Mouse (Mus musculus) MEL (cell line): ENCODE measurements at regions not wholly inside any gene's neighbourhood (a gene's known extent, or its start where the extent isn't known, plus 50 kb on each side); places are given as distances from the start of the nearest gene placed in this dataset.

Source experiments
- CTCF ChIP-seq, 3 experiments: IDR thresholded peaks in 2 of 3; conservative IDR thresholded peaks in 1 of 3; 2 replicates each; pipeline ENCODE4 v1.5.1; 2011 to 2012; ENCODE audit warnings: low read length in 3 of 3, low read depth in 2 of 3, mild to moderate bottlenecking in 2 of 3, improper control_type of control experiment in 1 of 3, inconsistent platforms in 1 of 3, mixed read lengths in 1 of 3, moderate library complexity in 1 of 3; ENCODE audit not compliant: control insufficient read depth in 1 of 3, insufficient read depth in 1 of 3, poor library complexity in 1 of 3, severe bottlenecking in 1 of 3
- EP300 ChIP-seq, 2 experiments: IDR thresholded peaks; 2 replicates each; pipeline ENCODE4 v1.6.1; 2011; ENCODE audit warnings: improper control_type of control experiment in 2 of 2, low read length in 2 of 2, low read depth in 1 of 2, mild to moderate bottlenecking in 1 of 2
- GABPA ChIP-seq: IDR thresholded peaks from 2 replicates; pipeline ENCODE4 v1.6.1; 2012; ENCODE audit warnings: low read depth, mild to moderate bottlenecking, inconsistent platforms, low read length, improper control_type of control experiment, moderate library complexity
- POLR2A ChIP-seq, 2 experiments: IDR thresholded peaks; 2 replicates each; pipeline ENCODE4 v1.6.1; 2011 to 2012; ENCODE audit warnings: low read length in 2 of 2, mild to moderate bottlenecking in 2 of 2, control low read depth in 1 of 2, improper control_type of control experiment in 1 of 2, low read depth in 1 of 2, moderate library complexity in 1 of 2; ENCODE audit not compliant: control insufficient read depth in 1 of 2, insufficient read depth in 1 of 2, poor library complexity in 1 of 2
- POLR2AphosphoS2 ChIP-seq: IDR thresholded peaks from 2 replicates; pipeline ENCODE4 v1.6.1; 2011; ENCODE audit warnings: low read length, improper control_type of control experiment

DNA sequence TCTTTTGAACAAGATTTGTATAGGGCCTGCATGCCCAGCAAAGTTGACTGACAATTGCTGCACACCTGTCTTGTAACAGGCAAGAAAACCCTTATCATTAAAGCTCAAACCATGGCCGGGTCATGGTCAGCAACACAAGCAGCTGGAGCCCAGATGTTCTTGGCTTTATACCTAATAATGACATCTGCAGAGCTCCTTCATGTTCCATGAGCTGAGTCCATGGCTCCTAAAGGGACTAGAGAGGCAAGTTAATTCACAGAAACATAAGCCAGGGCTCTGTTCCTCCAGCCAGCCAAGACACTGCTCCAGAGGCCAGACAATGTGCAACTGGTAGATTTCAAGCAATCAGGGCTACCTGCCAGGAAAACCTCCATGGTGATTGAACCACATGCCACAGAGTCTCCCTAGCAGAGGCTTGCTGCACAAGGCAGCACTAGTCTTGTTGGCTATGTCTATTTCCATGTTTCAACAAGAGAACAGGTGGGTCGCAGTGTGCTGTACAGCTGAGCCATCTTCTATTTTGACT lies 259.1 kb downstream of the Lrriq3 start:
- TF ChIP-seq EP300 (IDR thresholded peaks at IDR 0.05; ENCODE audit: low read depth in 1 of 2, low read length in 2 of 2), result no peak
- TF ChIP-seq POLR2AphosphoS2, result no peak
- TF ChIP-seq POLR2A (IDR thresholded peaks at IDR 0.05; ENCODE audit: control insufficient read depth in 1 of 2, insufficient read depth in 1 of 2, low read depth in 1 of 2, low read length in 2 of 2, poor library complexity in 1 of 2), result no peak
- TF ChIP-seq CTCF (IDR thresholded peaks at IDR 0.05 in 2 of 3, conservative IDR thresholded peaks at IDR 0.05 in 1 of 3; ENCODE audit: control insufficient read depth in 1 of 3, insufficient read depth in 1 of 3, low read depth in 2 of 3, low read length in 3 of 3, poor library complexity in 1 of 3, severe bottlenecking in 1 of 3), result no peak
- no peak for TF ChIP-seq GABPA
